Mouse (Mus musculus) olfactory bulb, adult 2 months (tissue): Measurements from ENCODE around the gene Cd200.

ENCODE experiments used
- CTCF ChIP-seq: fragments of 200-500 bp; IDR thresholded peaks from 2 replicates; pipeline ENCODE4 v1.5.1; 2012; ENCODE audit warnings: low read depth, mild to moderate bottlenecking, low read length, moderate library complexity; ENCODE audit not compliant: insufficient read depth
- POLR2A ChIP-seq: fragments of 200-500 bp; IDR thresholded peaks from 2 replicates; pipeline ENCODE4 v1.6.1; 2012; ENCODE audit warnings: mild to moderate bottlenecking, low read depth, low read length, moderate library complexity; ENCODE audit not compliant: insufficient read depth

DNA sequence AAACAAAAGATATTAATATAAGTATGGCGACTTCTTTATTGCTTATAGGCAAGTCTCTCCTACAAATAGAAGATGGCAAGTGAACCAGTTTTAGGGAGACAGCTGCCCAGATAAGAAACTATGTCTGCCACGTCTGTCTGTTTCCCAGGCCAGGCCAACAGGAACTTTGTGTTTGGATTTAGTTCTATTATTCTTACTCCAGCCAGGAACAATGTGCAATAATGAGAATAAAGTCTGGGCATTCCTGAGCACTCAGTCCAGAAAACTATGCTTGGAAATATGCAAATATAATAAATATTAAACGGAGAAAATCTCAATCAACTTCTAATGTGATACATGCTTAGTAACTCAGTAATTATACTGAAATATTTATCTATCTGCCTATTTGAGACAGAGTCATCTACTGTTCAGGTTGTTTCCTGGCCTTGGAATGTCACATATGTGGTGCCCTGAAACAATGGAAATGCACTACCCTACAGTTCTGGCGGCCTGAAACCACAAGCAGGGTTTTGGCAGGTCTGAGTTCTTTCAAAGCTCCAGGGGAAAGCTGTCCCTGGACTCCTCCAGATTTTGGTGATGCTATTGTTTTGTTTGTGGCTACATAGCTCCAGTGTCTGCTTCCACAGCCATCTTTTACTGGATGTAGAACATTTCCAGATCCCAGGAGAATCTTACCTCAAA, 39.4 kb downstream of the Cd200 start:
- TF ChIP-seq CTCF = no peak
- TF ChIP-seq POLR2A = no peak
